Mouse (Mus musculus): ENCODE data around the gene Ctf2. TPM values are rescaled to one million over a fixed set of nuclear protein-coding genes. Genes with fewer than 3 reads are reported as not detected.
A peak's percentile ranks its signal among the peaks of the same experiment; 100 is the strongest.
"Not testable (repeated sequence)": the region's sequence is repeated elsewhere in the genome, so short reads cannot be mapped to it uniquely, and the experiment has no call there.

Gene Ctf2
- polyA plus RNA-seq (2012; rRNA removed), result 0.03 TPM in 1 of 2 replicates, not detected in the other
- polyA plus RNA-seq (2014; fragmentation: Nextera tagmentation; extraction: Ambion mirVana), result 0.22 and 0.34 TPM in 2 replicates

DNA sequence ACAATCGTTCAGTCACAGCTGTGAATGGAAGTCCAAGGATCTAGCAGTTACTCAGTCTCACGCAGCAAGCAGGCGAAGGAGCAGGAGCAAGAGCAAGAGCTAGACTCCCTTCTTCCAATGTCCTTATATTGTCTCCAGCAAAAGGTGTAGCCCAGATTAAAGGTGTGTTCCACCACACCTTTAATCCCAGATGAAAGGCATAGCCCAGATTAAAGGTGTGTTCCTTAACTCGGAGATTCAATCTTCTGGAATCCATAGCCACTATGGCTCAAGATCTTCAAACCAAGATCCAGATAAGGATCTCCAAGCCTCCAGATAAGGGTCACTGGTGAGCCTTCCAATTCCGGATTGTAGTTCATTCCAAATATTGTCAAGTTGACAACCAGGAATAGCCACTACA, at the start of gene Ctf2:
Gene Ctf2, minus strand, starts transcription at position 101 of the 400 bp plus-strand sequence.
- not testable (repeated sequence) for H3K4me2 ChIP-seq (replicated peaks; ENCODE audit: low read depth, low read length, severe bottlenecking); H3K4me1 ChIP-seq (ENCODE audit: control insufficient read depth, insufficient read depth, low read length); H3K27me3 ChIP-seq (ENCODE audit: control insufficient read depth, insufficient read depth, low read length); DNase-seq (ENCODE audit: low spot score); H3K9me3 ChIP-seq (ENCODE audit: control insufficient read depth, low read length); ATAC-seq (ENCODE audit: low FRiP score, low read depth); H3K4me3 ChIP-seq (replicated peaks; ENCODE audit: low read length); H3K36me3 ChIP-seq (ENCODE audit: control insufficient read depth, insufficient read depth, low read length); H3K27ac ChIP-seq (replicated peaks; ENCODE audit: low read depth, low read length); H3K9ac ChIP-seq (ENCODE audit: low read depth, low read length, severe bottlenecking)
- WGBS, result no CpG with 5 or more reads among the region's 5 CpGs

DNA sequence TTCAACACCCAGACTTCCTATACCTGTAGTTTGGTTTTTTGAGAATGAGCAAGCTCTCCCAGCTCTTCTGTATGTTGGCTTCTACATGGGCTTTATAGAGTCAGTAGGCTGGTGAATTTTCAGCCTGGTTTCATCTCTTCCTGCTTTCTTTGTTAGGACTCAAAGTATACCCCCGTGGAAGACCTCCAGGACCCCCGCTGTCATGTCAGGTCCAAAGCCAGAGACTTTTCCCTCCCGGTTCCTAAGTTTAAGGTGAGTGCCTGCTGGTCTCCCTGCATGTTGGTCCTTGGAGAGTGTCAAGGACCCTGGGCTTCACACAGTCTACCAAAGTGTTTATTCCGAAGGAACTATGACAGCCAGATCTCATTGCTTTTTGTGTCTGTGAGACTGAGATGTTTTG, 46.4 kb upstream of the Ctf2 start:
- no peaks in the 10 kb centered on the region for H3K9me3 ChIP-seq (ENCODE audit: control insufficient read depth, low read length)
- ATAC-seq (ENCODE audit: low FRiP score, low read depth), result no peak
- peaks cover 12% of the 10 kb centered on the region; the same call in 1 of the 2 replicates for H3K4me1 ChIP-seq (ENCODE audit: control insufficient read depth, insufficient read depth, low read length)
- 73% methylated on average over 4 of the region's 4 CpGs for WGBS
- no peaks in the 10 kb centered on the region for H3K27me3 ChIP-seq (ENCODE audit: control insufficient read depth, insufficient read depth, low read length)
- no peak for DNase-seq (ENCODE audit: low spot score)
- peak overlapping the region; percentile 74 for H3K4me2 ChIP-seq (replicated peaks; ENCODE audit: low read depth, low read length, severe bottlenecking)
- H3K4me3 ChIP-seq (replicated peaks; ENCODE audit: low read length), result peak overlapping the region; percentile 94
- H3K9ac ChIP-seq (ENCODE audit: low read depth, low read length, severe bottlenecking), result peak overlapping the region; percentile 92; the same call in 1 of the 2 replicates
- H3K27ac ChIP-seq (replicated peaks; ENCODE audit: low read depth, low read length), result no peak overlapping the region
- H3K36me3 ChIP-seq (ENCODE audit: control insufficient read depth, insufficient read depth, low read length), result peaks cover 42% of the 10 kb centered on the region
- no peak for TF ChIP-seq POLR2A (IDR thresholded peaks at IDR 0.05; ENCODE audit: borderline replicate concordance, extremely low read depth, insufficient read depth, insufficient read length)

DNA sequence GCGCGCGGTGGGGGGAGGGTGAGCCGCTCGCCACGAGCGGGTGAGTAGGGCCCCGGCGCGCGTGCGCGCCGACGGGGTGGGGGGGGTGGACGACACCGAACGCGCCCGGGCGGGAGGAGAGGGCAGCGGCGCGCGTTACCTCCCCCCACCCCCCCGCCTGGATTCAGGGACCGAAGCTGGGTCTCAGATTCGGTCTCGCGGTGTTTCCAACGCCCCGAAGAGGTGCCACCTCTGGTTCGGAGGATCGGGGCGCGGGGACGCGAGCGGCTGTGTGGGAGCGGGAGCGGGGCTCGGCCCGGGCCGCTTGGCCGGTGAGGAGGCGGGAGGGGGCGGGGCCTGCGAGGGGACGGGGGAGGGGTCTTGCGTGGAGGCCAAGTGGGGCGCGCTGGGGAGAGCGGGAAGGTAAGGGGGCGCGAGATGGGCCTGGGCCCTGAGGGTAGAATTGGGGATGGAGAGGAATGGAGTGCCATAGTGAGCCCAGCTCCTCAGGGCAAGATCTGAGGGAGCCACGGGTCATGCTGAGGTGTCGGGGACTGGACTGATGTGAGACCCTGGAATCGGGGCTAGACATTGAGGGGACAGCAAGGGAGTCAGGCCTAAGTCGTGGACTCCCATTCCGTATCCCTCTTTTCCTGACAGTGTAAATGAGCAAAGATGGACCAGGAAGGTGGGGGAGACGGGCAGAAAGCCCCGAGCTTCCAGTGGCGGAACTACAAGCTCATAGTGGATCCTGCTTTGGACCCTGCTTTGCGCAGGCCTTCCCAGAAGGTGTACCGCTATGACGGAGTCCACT, 45.7 kb upstream of the Ctf2 start:
- Histone ChIP-seq H3K4me2 (replicated peaks; ENCODE audit: low read depth, low read length, severe bottlenecking) (peak overlapping the region; percentile 74), H3K27me3 (ENCODE audit: control insufficient read depth, insufficient read depth, low read length) (no peaks in the 10 kb centered on the region), H3K9ac (ENCODE audit: low read depth, low read length, severe bottlenecking) (peak overlapping the region; percentile 92), H3K9me3 (ENCODE audit: control insufficient read depth, low read length) (no peaks in the 10 kb centered on the region), H3K4me3 (replicated peaks; ENCODE audit: low read length) (peak overlapping the region; percentile 94), H3K27ac (replicated peaks; ENCODE audit: low read depth, low read length) (peak overlapping the region; percentile 96), H3K4me1 (ENCODE audit: control insufficient read depth, insufficient read depth, low read length) (peaks cover 12% of the 10 kb centered on the region; the same call in 1 of the 2 replicates), H3K36me3 (ENCODE audit: control insufficient read depth, insufficient read depth, low read length) (peaks cover 39% of the 10 kb centered on the region)
- DNase-seq (ENCODE audit: low spot score), result peak; percentile 46
- WGBS, result 9% methylated on average over 42 of the region's 66 CpGs
- peak; percentile 51 for ATAC-seq (ENCODE audit: low FRiP score, low read depth)
- 0 out of 2 replicates have a peak, but pooled peaks have one; percentile 9 for TF ChIP-seq POLR2A (IDR thresholded peaks at IDR 0.05; ENCODE audit: borderline replicate concordance, extremely low read depth, insufficient read depth, insufficient read length)

DNA sequence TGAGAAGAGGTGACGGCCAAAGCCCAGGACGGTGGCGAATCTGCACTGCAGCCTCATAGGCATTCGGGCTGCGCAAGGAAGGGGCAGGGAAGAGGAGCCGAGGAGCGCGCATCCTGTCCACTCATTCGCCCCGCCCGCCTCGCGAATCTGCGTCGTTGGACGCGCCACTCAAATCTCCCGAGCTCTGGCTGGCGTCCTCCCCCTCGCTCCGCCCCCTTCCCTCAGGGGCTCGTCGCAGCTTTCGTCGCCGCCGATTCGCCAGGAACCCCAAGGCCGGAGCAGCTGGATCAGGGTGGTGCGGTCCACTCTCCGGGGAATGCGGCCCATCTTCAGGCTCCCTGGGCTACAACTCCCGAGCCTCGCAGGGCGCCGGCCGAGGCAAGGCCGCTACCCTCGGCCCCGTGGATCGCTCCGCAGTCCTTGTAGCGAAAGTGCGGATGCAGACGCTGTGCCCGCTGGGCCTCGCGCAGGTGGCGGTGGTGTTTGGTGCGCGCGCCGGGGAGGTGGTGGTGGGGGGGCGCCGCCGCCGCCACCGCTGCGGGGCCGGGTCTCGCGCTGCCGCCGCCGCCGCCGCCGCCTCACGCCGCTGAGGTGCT, 45.0 kb upstream of the Ctf2 start:
- WGBS, result under 1% methylated on average over 50 of the region's 70 CpGs
- peaks cover 32% of the 10 kb centered on the region for H3K36me3 ChIP-seq (ENCODE audit: control insufficient read depth, insufficient read depth, low read length)

DNA sequence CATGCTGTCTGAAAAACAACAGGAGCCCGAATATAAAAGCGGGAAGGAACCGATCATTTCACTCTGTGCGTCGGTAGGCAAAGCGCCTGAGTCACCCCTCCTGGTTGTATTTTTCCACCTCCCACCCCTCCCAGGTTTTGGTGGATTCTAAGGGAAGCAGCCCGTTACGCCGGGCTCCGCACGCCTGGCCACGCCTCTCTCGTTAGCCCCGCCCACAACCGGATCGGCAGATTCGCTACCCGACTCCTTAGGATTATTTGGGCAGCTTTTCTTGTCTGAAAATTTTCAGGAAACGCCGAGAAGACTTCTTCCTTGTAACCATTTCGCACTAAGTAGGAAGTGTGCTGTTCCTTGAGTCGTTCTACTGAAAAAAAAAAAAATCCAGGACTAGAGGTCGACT, 44.5 kb upstream of the Ctf2 start, which contains the start of gene Setd1a:
Gene Setd1a, plus strand, starts transcription at position 245 of the 400 bp plus-strand sequence.
- 0 out of 2 replicates have a peak, but pooled peaks have one; percentile 7 for TF ChIP-seq POLR2A (IDR thresholded peaks at IDR 0.05; ENCODE audit: borderline replicate concordance, extremely low read depth, insufficient read depth, insufficient read length)
- Histone ChIP-seq H3K36me3 (ENCODE audit: control insufficient read depth, insufficient read depth, low read length) (peaks cover 27% of the 10 kb centered on the region), H3K9ac (ENCODE audit: low read depth, low read length, severe bottlenecking) (peak within 1 kb of the TSS; percentile 92), H3K27me3 (ENCODE audit: control insufficient read depth, insufficient read depth, low read length) (no peaks in the 10 kb centered on the region), H3K4me3 (replicated peaks; ENCODE audit: low read length) (peak within 1 kb of the TSS; percentile 94), H3K27ac (replicated peaks; ENCODE audit: low read depth, low read length) (peak within 1 kb of the TSS; percentile 96), H3K9me3 (ENCODE audit: control insufficient read depth, low read length) (no peaks in the 10 kb centered on the region), H3K4me1 (ENCODE audit: control insufficient read depth, insufficient read depth, low read length) (peaks cover 12% of the 10 kb centered on the region; the same call in 1 of the 2 replicates), H3K4me2 (replicated peaks; ENCODE audit: low read depth, low read length, severe bottlenecking) (peak within 1 kb of the TSS; percentile 74)
- under 1% methylated on average over 23 of the region's 23 CpGs for WGBS
- peak; percentile 89 for DNase-seq (ENCODE audit: low spot score)
- ATAC-seq (ENCODE audit: low FRiP score, low read depth), result peak; percentile 77

More for the DNA sequence above, 45.0 kb upstream of the Ctf2 start:
- H3K9me3 ChIP-seq (ENCODE audit: control insufficient read depth, low read length), result no peaks in the 10 kb centered on the region
- peak overlapping the region; percentile 92 for H3K9ac ChIP-seq (ENCODE audit: low read depth, low read length, severe bottlenecking)
- peak; percentile 73; the same call in 1 of the 2 replicates for TF ChIP-seq POLR2A (IDR thresholded peaks at IDR 0.05; ENCODE audit: borderline replicate concordance, extremely low read depth, insufficient read depth, insufficient read length)
- peak overlapping the region; percentile 74 for H3K4me2 ChIP-seq (replicated peaks; ENCODE audit: low read depth, low read length, severe bottlenecking)
- DNase-seq (ENCODE audit: low spot score) (peak; percentile 96), ATAC-seq (ENCODE audit: low FRiP score, low read depth) (peak; percentile 90)
- peaks cover 12% of the 10 kb centered on the region; the same call in 1 of the 2 replicates for H3K4me1 ChIP-seq (ENCODE audit: control insufficient read depth, insufficient read depth, low read length)
- peak overlapping the region; percentile 96 for H3K27ac ChIP-seq (replicated peaks; ENCODE audit: low read depth, low read length)
- no peaks in the 10 kb centered on the region for H3K27me3 ChIP-seq (ENCODE audit: control insufficient read depth, insufficient read depth, low read length)
- H3K4me3 ChIP-seq (replicated peaks; ENCODE audit: low read length), result peak overlapping the region; percentile 94

DNA sequence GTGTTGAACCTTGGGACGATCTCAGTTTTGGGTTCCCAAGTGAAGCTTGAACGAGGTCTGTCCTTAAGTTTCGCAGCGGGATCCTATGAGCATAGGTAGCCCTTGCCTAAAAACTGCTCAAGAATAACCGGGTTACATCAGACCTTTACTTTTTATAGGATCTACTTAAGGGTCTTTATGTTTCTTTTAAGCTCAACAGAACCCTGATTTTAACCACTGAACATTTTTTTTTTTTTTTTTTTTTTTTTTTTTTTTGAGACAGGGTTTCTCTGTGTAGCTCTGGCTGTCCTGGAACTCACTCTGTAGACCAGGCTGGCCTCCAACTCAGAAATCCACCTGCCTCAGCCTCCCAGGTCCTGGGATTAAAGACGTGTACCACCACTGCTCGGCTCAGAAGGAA, 43.9 kb upstream of the Ctf2 start:
- DNase-seq (ENCODE audit: low spot score); H3K9me3 ChIP-seq (ENCODE audit: control insufficient read depth, low read length); H3K27me3 ChIP-seq (ENCODE audit: control insufficient read depth, insufficient read depth, low read length); ATAC-seq (ENCODE audit: low FRiP score, low read depth): not testable (repeated sequence)
- Histone ChIP-seq H3K4me3 (replicated peaks; ENCODE audit: low read length) (peak overlapping the region; percentile 94), H3K27ac (replicated peaks; ENCODE audit: low read depth, low read length) (peak overlapping the region; percentile 96), H3K4me2 (replicated peaks; ENCODE audit: low read depth, low read length, severe bottlenecking) (peak overlapping the region; percentile 74), H3K9ac (ENCODE audit: low read depth, low read length, severe bottlenecking) (peak overlapping the region; percentile 92), H3K36me3 (ENCODE audit: control insufficient read depth, insufficient read depth, low read length) (peaks cover 21% of the 10 kb centered on the region), H3K4me1 (ENCODE audit: control insufficient read depth, insufficient read depth, low read length) (peaks cover 13% of the 10 kb centered on the region)
- 66% methylated on average over 7 of the region's 7 CpGs for whole genome bisulfite sequencing
